In genomic region chr7:64656787-64657186, GRCm38 (mm10) we compare ENCODE assay signal across 16 mouse cellular contexts.
"Had no signal": no experiment of that assay in that cellular context is flagged by ENCODE, and none has a peak within 500 bp of the region (broad histone marks: within the 10 kb centered on the region; RNA-seq: fewer than 3 reads in every experiment).

No protein-coding gene starts in this region.

- H3K4me2 ChIP-seq: limb, embryonic 13.5 days; neural tube, embryonic 12.5 days had no signal

- H3K9me3 ChIP-seq: limb, embryonic 13.5 days; midbrain, embryonic 10.5 days had no signal

- H3K4me3 ChIP-seq: limb, embryonic 13.5 days; midbrain, embryonic 10.5 days; myocyte; neural tube, embryonic 12.5 days had no signal

- DNase-seq: kidney, adult 9 months; kidney, postnatal 36 days; layer of hippocampus, adult 9-11 months; layer of hippocampus, postnatal 36 days; lung, adult 2 months; lung, postnatal 36 days; right cerebral cortex, adult 18-20 months; thymus, postnatal 4 days had no signal

- H3K4me1 ChIP-seq: limb, embryonic 13.5 days had no signal

- H3K27ac ChIP-seq: kidney, postnatal 0 days; limb, embryonic 13.5 days; liver, embryonic 14.5 days; midbrain, embryonic 10.5 days; neural tube, embryonic 12.5 days; stomach, postnatal 0 days had no signal

- H3K27me3 ChIP-seq: limb, embryonic 13.5 days; neural tube, embryonic 12.5 days had no signal

- H3K9ac ChIP-seq: limb, embryonic 13.5 days; liver, embryonic 14.5 days; neural tube, embryonic 12.5 days had no signal

- ATAC-seq: lung, postnatal 0 days had no signal

- H3K36me3 ChIP-seq: limb, embryonic 13.5 days; midbrain, embryonic 10.5 days; neural tube, embryonic 12.5 days had no signal
